Mouse (Mus musculus): ENCODE measurements around the gene Gm17482. TPM values are rescaled to one million over a fixed set of nuclear protein-coding genes. Genes with fewer than 3 reads are reported as not detected.

Gm17482 gene
- polyA plus RNA-seq, 1 experiment from 2014 or later: not detected

DNA sequence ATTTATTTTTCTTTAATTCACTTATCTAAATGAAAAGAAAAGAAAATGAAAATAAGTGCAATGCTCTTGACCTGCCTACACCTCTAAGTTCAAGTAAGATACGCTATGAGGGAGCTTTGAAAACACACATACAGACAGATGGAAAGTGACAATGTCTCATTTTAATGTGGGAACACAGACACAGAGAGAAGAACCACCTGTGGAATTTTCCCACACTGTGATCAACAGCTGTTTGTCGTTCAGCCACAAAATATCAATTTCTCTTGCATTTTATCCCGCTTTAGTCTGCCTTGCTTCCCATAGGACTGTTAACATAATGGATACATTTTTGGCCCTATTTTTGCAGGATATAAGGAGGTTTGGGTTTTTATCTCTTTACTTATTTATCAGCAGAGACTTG, 16.3 kb upstream of the Gm17482 start:
- DNase-seq (ENCODE audit: low spot score) (peak; percentile 40), ATAC-seq (replicated peaks; ENCODE audit: low FRiP score, low read depth) (no peak)
- Histone ChIP-seq H3K9ac (ENCODE audit: low read depth, low read length) (no peak overlapping the region), H3K27me3 (ENCODE audit: insufficient read depth, low read length) (no peaks in the 10 kb centered on the region), H3K4me1 (replicated peaks; ENCODE audit: insufficient read depth, low read length) (no peaks in the 10 kb centered on the region), H3K4me2 (ENCODE audit: low read length) (no peak overlapping the region), H3K27ac (no peak overlapping the region), H3K9me3 (replicated peaks; ENCODE audit: low read length) (no peaks in the 10 kb centered on the region), H3K36me3 (ENCODE audit: insufficient read depth, low read length) (no peaks in the 10 kb centered on the region), H3K4me3 (replicated peaks; ENCODE audit: low read depth, low read length) (no peak overlapping the region)
- no peak for TF ChIP-seq CTCF (IDR thresholded peaks at IDR 0.05; ENCODE audit: low read depth)
- WGBS: 42% methylated on average over 3 of the region's 3 CpGs

DNA sequence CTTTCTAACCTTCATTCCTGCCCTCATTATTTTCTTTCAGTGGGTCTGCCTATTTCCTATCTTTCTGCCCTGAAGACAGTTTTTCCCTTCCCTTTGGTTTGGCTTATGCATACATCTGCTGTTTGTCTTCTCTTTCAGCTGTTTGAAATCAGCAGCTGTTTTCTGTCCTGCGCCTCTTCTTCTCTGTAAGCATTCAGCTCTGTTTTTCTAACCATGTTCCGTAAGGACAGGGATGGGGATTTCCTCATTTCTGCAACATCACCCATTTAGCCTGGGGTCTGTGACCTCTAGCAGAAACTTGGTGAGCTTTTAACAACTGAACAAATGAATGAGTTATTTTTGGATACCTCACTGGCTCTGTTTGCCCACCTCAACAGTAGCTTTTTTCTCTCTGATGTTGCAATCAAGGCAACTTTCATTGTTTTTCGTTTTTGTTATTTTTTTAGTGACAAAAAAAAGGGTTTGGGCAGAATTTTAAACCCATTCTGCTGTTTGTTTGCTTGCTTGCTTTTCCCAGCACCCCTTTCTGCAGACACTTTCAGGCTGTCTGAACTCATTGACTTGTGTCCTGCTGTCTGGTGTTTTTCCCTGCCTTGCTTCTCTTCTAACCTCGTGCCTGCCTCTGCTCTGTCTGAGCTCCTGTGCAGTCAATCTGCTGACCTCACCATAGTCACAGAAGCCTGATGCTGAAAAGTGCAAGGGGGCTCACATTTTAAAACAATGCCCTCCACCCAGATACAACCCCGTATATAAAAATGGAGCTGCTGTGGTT, 14.8 kb upstream of the Gm17482 start:
- Histone ChIP-seq H3K27me3 (ENCODE audit: insufficient read depth, low read length) (no peaks in the 10 kb centered on the region), H3K9me3 (replicated peaks; ENCODE audit: low read length) (no peaks in the 10 kb centered on the region), H3K9ac (ENCODE audit: low read depth, low read length) (no peak overlapping the region), H3K36me3 (ENCODE audit: insufficient read depth, low read length) (no peaks in the 10 kb centered on the region), H3K27ac (no peak overlapping the region), H3K4me2 (ENCODE audit: low read length) (no peak overlapping the region), H3K4me1 (replicated peaks; ENCODE audit: insufficient read depth, low read length) (no peaks in the 10 kb centered on the region), H3K4me3 (replicated peaks; ENCODE audit: low read depth, low read length) (no peak overlapping the region)
- ATAC-seq (replicated peaks; ENCODE audit: low FRiP score, low read depth) (no peak), DNase-seq (ENCODE audit: low spot score) (peak; percentile 44)
- TF ChIP-seq CTCF (IDR thresholded peaks at IDR 0.05; ENCODE audit: low read depth): no peak
- 42% methylated on average over 5 of the region's 5 CpGs for WGBS

DNA sequence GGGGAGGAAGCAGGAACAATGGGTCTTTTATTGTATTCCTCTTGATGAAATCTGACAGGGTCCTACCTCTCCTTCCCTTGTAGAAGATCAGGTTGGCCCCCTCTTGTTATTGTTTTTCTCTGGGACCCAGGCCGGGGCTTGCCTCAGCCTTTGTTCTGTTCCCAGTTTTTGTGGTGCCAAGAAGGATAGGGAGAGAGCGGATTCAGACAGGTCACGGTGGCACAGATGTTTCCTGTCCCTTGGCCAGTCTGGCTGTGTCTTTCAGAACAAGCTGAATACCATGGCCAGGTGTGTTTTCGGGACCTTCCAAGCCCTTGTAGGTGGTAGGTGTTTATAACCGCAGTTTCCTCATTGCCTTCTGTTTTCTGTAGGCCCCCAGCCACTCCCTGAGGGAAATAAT, 14.0 kb upstream of the Gm17482 start:
- Histone ChIP-seq H3K36me3 (ENCODE audit: insufficient read depth, low read length) (no peaks in the 10 kb centered on the region), H3K9ac (ENCODE audit: low read depth, low read length) (no peak overlapping the region), H3K27me3 (ENCODE audit: insufficient read depth, low read length) (no peaks in the 10 kb centered on the region), H3K4me2 (ENCODE audit: low read length) (no peak overlapping the region), H3K9me3 (replicated peaks; ENCODE audit: low read length) (no peaks in the 10 kb centered on the region), H3K4me1 (replicated peaks; ENCODE audit: insufficient read depth, low read length) (no peaks in the 10 kb centered on the region), H3K4me3 (replicated peaks; ENCODE audit: low read depth, low read length) (no peak overlapping the region), H3K27ac (no peak overlapping the region)
- 41% methylated on average over 5 of the region's 5 CpGs for WGBS
- TF ChIP-seq CTCF (IDR thresholded peaks at IDR 0.05; ENCODE audit: low read depth): no peak
- DNase-seq (ENCODE audit: low spot score) (peak; percentile 20), ATAC-seq (replicated peaks; ENCODE audit: low FRiP score, low read depth) (no peak)

DNA sequence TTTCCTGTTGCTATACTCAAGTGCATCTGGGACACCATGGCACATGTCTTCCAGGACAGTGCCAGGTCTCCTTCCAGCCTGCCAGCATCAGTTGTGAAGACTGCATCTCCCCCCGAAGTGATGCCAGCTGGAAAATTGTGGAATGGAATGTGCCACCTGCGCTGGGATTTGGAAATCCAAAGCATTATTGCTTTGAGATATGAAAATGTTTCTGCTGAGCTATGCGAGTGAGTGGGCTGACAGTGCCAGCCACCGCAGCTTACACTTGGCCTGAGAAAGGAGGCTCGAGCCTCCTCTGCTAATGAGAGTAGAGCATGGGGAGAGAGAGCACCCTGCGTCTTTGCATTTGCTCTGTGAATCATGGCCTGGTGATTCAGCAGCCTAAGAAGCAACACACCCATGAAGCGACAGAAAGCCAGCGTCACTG, 5.9 kb upstream of the Gm17482 start:
- 80% methylated on average over 8 of the region's 8 CpGs for WGBS
- DNase-seq (ENCODE audit: low spot score) (no peak), ATAC-seq (replicated peaks; ENCODE audit: low FRiP score, low read depth) (no peak)
- H3K4me2 ChIP-seq (ENCODE audit: low read length): no peak overlapping the region
- H3K4me1 ChIP-seq (replicated peaks; ENCODE audit: insufficient read depth, low read length): no peaks in the 10 kb centered on the region
- no peak overlapping the region for H3K27ac ChIP-seq
- no peaks in the 10 kb centered on the region for H3K9me3 ChIP-seq (replicated peaks; ENCODE audit: low read length)
- no peaks in the 10 kb centered on the region for H3K27me3 ChIP-seq (ENCODE audit: insufficient read depth, low read length)
- no peaks in the 10 kb centered on the region for H3K36me3 ChIP-seq (ENCODE audit: insufficient read depth, low read length)
- TF ChIP-seq CTCF (IDR thresholded peaks at IDR 0.05; ENCODE audit: low read depth): no peak
- no peak overlapping the region for H3K9ac ChIP-seq (ENCODE audit: low read depth, low read length)
- no peak overlapping the region for H3K4me3 ChIP-seq (replicated peaks; ENCODE audit: low read depth, low read length)

DNA sequence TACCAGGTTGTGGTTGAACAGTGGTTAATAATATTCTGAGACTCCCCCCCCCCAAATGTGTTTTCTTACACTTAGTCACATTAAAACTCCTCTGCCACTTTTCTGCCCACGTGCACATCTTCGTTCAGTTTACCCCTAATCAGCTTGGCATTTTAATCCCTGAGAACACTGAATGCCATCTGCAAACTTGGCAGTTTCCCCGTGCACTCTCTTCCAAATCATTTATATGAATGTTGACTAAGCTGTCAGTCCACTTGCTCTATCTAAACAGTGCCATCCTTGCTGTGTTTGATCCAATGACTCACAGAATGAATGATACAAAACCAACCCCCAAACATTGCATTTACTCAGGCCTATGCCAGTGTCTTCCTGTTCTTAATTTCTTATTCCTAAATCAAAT, 1.6 kb upstream of the Gm17482 start:
- ATAC-seq (replicated peaks; ENCODE audit: low FRiP score, low read depth) (no peak), DNase-seq (ENCODE audit: low spot score) (no peak)
- H3K27me3 ChIP-seq (ENCODE audit: insufficient read depth, low read length): no peaks in the 10 kb centered on the region
- no peaks in the 10 kb centered on the region for H3K36me3 ChIP-seq (ENCODE audit: insufficient read depth, low read length)
- H3K4me3 ChIP-seq (replicated peaks; ENCODE audit: low read depth, low read length): no peak overlapping the region
- no peak overlapping the region for H3K9ac ChIP-seq (ENCODE audit: low read depth, low read length)
- no peak overlapping the region for H3K4me2 ChIP-seq (ENCODE audit: low read length)
- H3K4me1 ChIP-seq (replicated peaks; ENCODE audit: insufficient read depth, low read length): no peaks in the 10 kb centered on the region
- H3K27ac ChIP-seq: no peak overlapping the region
- 58% methylated on average over 3 of the region's 3 CpGs for WGBS
- no peaks in the 10 kb centered on the region for H3K9me3 ChIP-seq (replicated peaks; ENCODE audit: low read length)
- no peak for TF ChIP-seq CTCF (IDR thresholded peaks at IDR 0.05; ENCODE audit: low read depth)

DNA sequence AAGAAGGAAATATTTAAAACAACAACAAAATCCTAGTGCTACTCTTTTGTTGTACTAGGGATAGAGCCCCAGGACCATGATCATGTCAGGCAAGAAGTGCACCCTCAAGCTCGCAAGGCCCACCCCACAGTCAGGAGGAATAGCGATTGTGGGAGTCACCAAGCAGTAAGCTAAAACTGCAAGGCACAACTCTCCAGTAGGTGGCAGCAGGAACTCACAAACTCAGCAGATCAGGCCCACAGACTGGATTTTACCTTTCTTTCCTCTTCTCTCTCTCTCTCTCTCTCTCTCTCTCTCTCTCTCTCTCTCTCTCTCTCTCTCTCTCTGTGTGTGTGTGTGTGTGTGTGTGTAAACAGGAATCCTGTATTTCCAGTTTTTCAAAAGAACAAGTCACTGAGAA, 386 bp downstream of the Gm17482 start:
- H3K9ac ChIP-seq (ENCODE audit: low read depth, low read length): no peak overlapping the region
- no peak overlapping the region for H3K4me3 ChIP-seq (replicated peaks; ENCODE audit: low read depth, low read length)
- ATAC-seq (replicated peaks; ENCODE audit: low FRiP score, low read depth): no peak
- H3K4me1 ChIP-seq (replicated peaks; ENCODE audit: insufficient read depth, low read length): no peaks in the 10 kb centered on the region
- H3K27me3 ChIP-seq (ENCODE audit: insufficient read depth, low read length): no peaks in the 10 kb centered on the region
- WGBS: 3% methylated on average over 2 of the region's 2 CpGs
- DNase-seq (ENCODE audit: low spot score): peak; percentile 87
- TF ChIP-seq CTCF (IDR thresholded peaks at IDR 0.05; ENCODE audit: low read depth): peak; percentile 96
- H3K4me2 ChIP-seq (ENCODE audit: low read length): no peak overlapping the region
- no peaks in the 10 kb centered on the region for H3K9me3 ChIP-seq (replicated peaks; ENCODE audit: low read length)
- no peak overlapping the region for H3K27ac ChIP-seq
- no peaks in the 10 kb centered on the region for H3K36me3 ChIP-seq (ENCODE audit: insufficient read depth, low read length)

DNA sequence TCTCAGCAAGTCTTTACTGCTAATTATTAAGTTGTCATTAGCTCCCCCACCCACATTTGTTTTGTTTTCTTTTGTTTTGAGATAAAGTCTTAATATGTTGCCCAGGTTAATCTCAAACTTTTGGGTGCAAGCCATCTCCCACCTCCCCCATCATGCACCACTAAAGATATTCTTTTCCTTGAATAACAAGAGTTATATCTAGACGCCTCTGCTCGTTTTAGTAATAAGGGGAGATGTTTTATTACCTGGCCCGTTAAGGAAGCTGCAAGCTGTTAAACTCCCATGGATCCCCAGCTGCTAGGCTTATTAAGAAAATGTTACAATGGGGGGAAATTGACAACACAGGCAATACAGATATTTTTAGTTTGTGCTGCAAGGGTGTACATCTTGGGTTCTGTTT, 3.4 kb downstream of the Gm17482 start:
- Histone ChIP-seq H3K4me3 (replicated peaks; ENCODE audit: low read depth, low read length) (no peak overlapping the region), H3K9ac (ENCODE audit: low read depth, low read length) (no peak overlapping the region), H3K36me3 (ENCODE audit: insufficient read depth, low read length) (no peaks in the 10 kb centered on the region), H3K4me1 (replicated peaks; ENCODE audit: insufficient read depth, low read length) (no peaks in the 10 kb centered on the region), H3K27me3 (ENCODE audit: insufficient read depth, low read length) (no peaks in the 10 kb centered on the region), H3K9me3 (replicated peaks; ENCODE audit: low read length) (no peaks in the 10 kb centered on the region), H3K4me2 (ENCODE audit: low read length) (no peak overlapping the region), H3K27ac (no peak overlapping the region)
- ATAC-seq (replicated peaks; ENCODE audit: low FRiP score, low read depth) (no peak), DNase-seq (ENCODE audit: low spot score) (no peak)
- 40% methylated on average over 3 of the region's 3 CpGs for WGBS
- TF ChIP-seq CTCF (IDR thresholded peaks at IDR 0.05; ENCODE audit: low read depth): no peak
